Mouse (Mus musculus): ENCODE measurements around the gene Mrps35. TPM values are rescaled to one million over a fixed set of nuclear protein-coding genes. Genes with fewer than 3 reads are reported as not detected.

The Mrps35 gene
- polyA plus RNA-seq, 1 experiment from 2014 or later = 109 TPM

Other genes starting within 250 kb of the Mrps35 start
- gene Arntl2, start 246.7 kb upstream of the Mrps35 start, polyA plus RNA-seq (2016; fragmentation: Nextera tagmentation; extraction: Ambion mirVana) = 2.8 and 3.8 TPM in 2 replicates
- gene Smco2, start 192.7 kb upstream of the Mrps35 start, polyA plus RNA-seq (2016; fragmentation: Nextera tagmentation; extraction: Ambion mirVana) = not detected in 2 replicates
- gene Ppfibp1, start 154.3 kb upstream of the Mrps35 start, polyA plus RNA-seq (2016; fragmentation: Nextera tagmentation; extraction: Ambion mirVana) = 34.9 and 38.1 TPM in 2 replicates
- gene 1700034J05Rik, start 88.3 kb upstream of the Mrps35 start, polyA plus RNA-seq (2016; fragmentation: Nextera tagmentation; extraction: Ambion mirVana) = 0.14 and 0.27 TPM in 2 replicates
- gene Rep15, start 10.2 kb upstream of the Mrps35 start, polyA plus RNA-seq (2016; fragmentation: Nextera tagmentation; extraction: Ambion mirVana) = 1.0 and 1.2 TPM in 2 replicates
- gene Mansc4, start 44.3 kb downstream of the Mrps35 start, polyA plus RNA-seq (2016; fragmentation: Nextera tagmentation; extraction: Ambion mirVana) = 0.62 and 2.0 TPM in 2 replicates
- gene Klhl42, start 48.6 kb downstream of the Mrps35 start, polyA plus RNA-seq (2016; fragmentation: Nextera tagmentation; extraction: Ambion mirVana) = 6.5 and 6.8 TPM in 2 replicates
- 0.99 and 1.4 TPM in 2 replicates for gene Pthlh, start 221.4 kb downstream of the Mrps35 start, polyA plus RNA-seq (2016; fragmentation: Nextera tagmentation; extraction: Ambion mirVana)